Mouse (Mus musculus): ENCODE results near the gene Gm2a. TPM values are rescaled to one million over a fixed set of nuclear protein-coding genes. Genes with fewer than 3 reads are reported as not detected.
A peak's percentile ranks its signal among the peaks of the same experiment; 100 is the strongest.

The Gm2a gene
- total and polyA plus RNA-seq, 3 experiments, result 0.19 to 0.52 TPM; not detected in 1

- TF ChIP-seq ZKSCAN1 (IDR thresholded peaks at IDR 0.05; ENCODE audit: low read depth, low read length) (no peak), MYC (IDR thresholded peaks at IDR 0.05; ENCODE audit: low read depth, low read length) (0 out of 2 replicates have a peak, but pooled peaks have one; percentile 36), E2F4 (IDR thresholded peaks at IDR 0.05; ENCODE audit: borderline replicate concordance, low read depth, low read length) (no peak), ZC3H11A (IDR thresholded peaks at IDR 0.05; ENCODE audit: low read depth, low read length) (no peak), UBTF (IDR thresholded peaks at IDR 0.05; ENCODE audit: borderline replicate concordance, insufficient read depth, low read depth, low read length) (no peak), EP300 (IDR thresholded peaks at IDR 0.05; ENCODE audit: low read depth in 1 of 2, low read length in 2 of 2) (peak; percentile 29 to 58; a peak in 3 of 4 replicates), NELFE (IDR thresholded peaks at IDR 0.05; ENCODE audit: low read depth, low read length) (no peak), MXI1 (IDR thresholded peaks at IDR 0.05; ENCODE audit: low read depth, low read length) (no peak), CHD1 (IDR thresholded peaks at IDR 0.05; ENCODE audit: low read depth, low read length) (no peak), NRF1 (IDR thresholded peaks at IDR 0.05; ENCODE audit: insufficient read depth, low read depth, low read length, poor library complexity, severe bottlenecking) (no peak), ETS1 (IDR thresholded peaks at IDR 0.05; ENCODE audit: low read depth, low read length) (peak; percentile 45; the same call in 1 of the 2 replicates), MAX (IDR thresholded peaks at IDR 0.05; ENCODE audit: low read length) (no peak), GABPA (IDR thresholded peaks at IDR 0.05; ENCODE audit: low read depth, low read length) (no peak), ELF1 (IDR thresholded peaks at IDR 0.05; ENCODE audit: low read depth, low read length) (no peak), RAD21 (IDR thresholded peaks at IDR 0.05; ENCODE audit: low read depth, low read length) (no peak), MEF2A (IDR thresholded peaks at IDR 0.05; ENCODE audit: extremely low read depth, insufficient replicate concordance, low read depth, low read length, poor library complexity, severe bottlenecking) (no peak), KAT2A (conservative IDR thresholded peaks at IDR 0.05; ENCODE audit: low read depth, low read length) (no peak), POLR2AphosphoS2 (IDR thresholded peaks at IDR 0.05; ENCODE audit: low read length) (no peak), ZMIZ1 (IDR thresholded peaks at IDR 0.05; ENCODE audit: low read depth, low read length) (no peak), CTCF (IDR thresholded peaks at IDR 0.05 in 2 of 3, conservative IDR thresholded peaks at IDR 0.05 in 1 of 3; ENCODE audit: control insufficient read depth in 1 of 3, insufficient read depth in 1 of 3, low read depth in 2 of 3, low read length in 3 of 3, poor library complexity in 1 of 3, severe bottlenecking in 1 of 3) (no peak)
Observed at GRCm38 (mm10) chr11:55116004-55116403, 18.1 kb downstream of the Gm2a start (continued).

GRCm38 (mm10) chr11:55117031-55117430 is 19.1 kb downstream of the Gm2a start:
- H3K36me3 ChIP-seq (ENCODE audit: control insufficient read depth in 1 of 2, insufficient read depth in 2 of 2, low read length in 2 of 2), result peaks cover 0 to 20% of the 10 kb centered on the region in 2 experiments; a peak in 2 of 4 replicates
- H3K9ac ChIP-seq (ENCODE audit: control insufficient read depth, low read depth, low read length, poor library complexity, severe bottlenecking), result no peak overlapping the region
- no peaks in the 10 kb centered on the region; the same call in 1 of the 2 replicates for H3K79me2 ChIP-seq (ENCODE audit: control insufficient read depth, insufficient read depth, low read length, poor library complexity)
- peak; percentile 78 for DNase-seq (ENCODE audit: low read depth, low spot score)
- peak overlapping the region; percentile 2; the same call in 1 of the 2 replicates for H3K27ac ChIP-seq (ENCODE audit: control insufficient read depth, low read depth, low read length)
- TF ChIP-seq SIN3A (IDR thresholded peaks at IDR 0.05; ENCODE audit: low read length), result peak; percentile 30; the same call in 1 of the 2 replicates
- no peak for TF ChIP-seq POLR2AphosphoS5 (IDR thresholded peaks at IDR 0.05; ENCODE audit: borderline replicate concordance, low read depth, low read length)
- TF ChIP-seq TBP (IDR thresholded peaks at IDR 0.05; ENCODE audit: low read depth, low read length), result 0 out of 2 replicates have a peak, but pooled peaks have one; percentile 30
- TF ChIP-seq ZNF384 (IDR thresholded peaks at IDR 0.05; ENCODE audit: low read depth, low read length), result no peak
- TF ChIP-seq RCOR1 (IDR thresholded peaks at IDR 0.05; ENCODE audit: low read depth, low read length), result peak; percentile 65
- TF ChIP-seq GATA1 (IDR thresholded peaks at IDR 0.05; ENCODE audit: low read depth, low read length), result peak; percentile 78
- TF ChIP-seq NELFE (IDR thresholded peaks at IDR 0.05; ENCODE audit: low read depth, low read length), result no peak
- TF ChIP-seq MAX (IDR thresholded peaks at IDR 0.05; ENCODE audit: low read length), result peak; percentile 61
- no peak for TF ChIP-seq MAZ (IDR thresholded peaks at IDR 0.05; ENCODE audit: low read depth, low read length)
- peak; percentile 87 to 90 for TF ChIP-seq EP300 (IDR thresholded peaks at IDR 0.05; ENCODE audit: low read depth in 1 of 2, low read length in 2 of 2)
- peak; percentile 56; the same call in 1 of the 2 replicates for TF ChIP-seq ETS1 (IDR thresholded peaks at IDR 0.05; ENCODE audit: low read depth, low read length)
- peak; percentile 45 for TF ChIP-seq TAL1 (IDR thresholded peaks at IDR 0.05; ENCODE audit: low read length)
- TF ChIP-seq JUND (IDR thresholded peaks at IDR 0.05; ENCODE audit: low read depth, low read length), result no peak
- peak; percentile 75; the same call in 1 of the 2 replicates for TF ChIP-seq MYB (IDR thresholded peaks at IDR 0.05; ENCODE audit: low read depth, low read length)
- TF ChIP-seq TCF12 (IDR thresholded peaks at IDR 0.05; ENCODE audit: low read depth, low read length), result peak; percentile 89
- 0 out of 2 replicates have a peak, but pooled peaks have one; percentile 50 for TF ChIP-seq HCFC1 (IDR thresholded peaks at IDR 0.05; ENCODE audit: low read depth, low read length)
- TF ChIP-seq MXI1 (IDR thresholded peaks at IDR 0.05; ENCODE audit: low read depth, low read length), result 0 out of 2 replicates have a peak, but pooled peaks have one; percentile 25
- no peak for TF ChIP-seq CHD1 (IDR thresholded peaks at IDR 0.05; ENCODE audit: low read depth, low read length)
- H3K4me1 ChIP-seq (ENCODE audit: control insufficient read depth in 1 of 2, insufficient read depth in 2 of 2, low read length in 2 of 2), result peaks cover 17 to 29% of the 10 kb centered on the region in 2 experiments
- no peak overlapping the region for H3K4me3 ChIP-seq (ENCODE audit: control insufficient read depth in 1 of 2, insufficient read depth in 1 of 2, low read depth in 2 of 2, low read length in 2 of 2)
- no peaks in the 10 kb centered on the region for H3K27me3 ChIP-seq (ENCODE audit: control insufficient read depth in 1 of 2, insufficient read depth in 2 of 2, low read length in 2 of 2)
- H3K9me3 ChIP-seq (replicated peaks; ENCODE audit: insufficient read depth, low read length), result no peaks in the 10 kb centered on the region
